11 mouse cellular contexts compared by ENCODE assay signal in the genomic region with DNA sequence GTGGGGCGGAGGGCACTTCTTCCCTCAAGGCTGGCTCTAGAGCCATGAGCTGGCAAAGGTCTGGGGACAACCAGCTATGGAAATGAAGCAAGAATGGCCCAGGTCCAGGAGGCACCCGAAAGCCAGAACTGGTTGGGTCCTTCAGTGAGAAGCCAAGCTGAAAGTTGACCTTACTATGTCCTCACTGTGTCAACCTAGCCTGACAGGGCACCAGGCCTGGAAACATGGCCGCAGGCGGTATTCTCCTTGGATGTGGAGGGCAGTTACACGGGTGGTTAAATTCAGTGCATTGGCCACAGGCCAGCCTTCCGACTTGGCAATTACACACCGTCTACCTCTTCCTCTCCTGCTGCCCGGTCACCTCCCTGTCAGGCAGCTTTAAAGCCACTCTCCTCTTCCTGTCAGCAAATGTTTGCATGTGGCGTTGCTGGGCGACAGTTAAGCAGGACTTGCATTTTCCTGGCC.
A peak's percentile ranks its signal among the peaks of the same experiment; 100 is the strongest.
DNase-seq lines count a peak whose midpoint lies in the region; ATAC-seq lines count a peak whose summit lies in the region.
"Had no signal": no experiment of that assay in that cellular context is flagged by ENCODE, and none has a peak within 500 bp of the region (broad histone marks: within the 10 kb centered on the region; RNA-seq: fewer than 3 reads in every experiment).

No protein-coding gene starts in this region.

- no peaks in the 10 kb centered on the region for H3K9me3 ChIP-seq in kidney, embryonic 14.5 days (ENCODE audit: control insufficient read depth, low read length)
- H3K9me3 ChIP-seq: embryonic facial prominence, embryonic 12.5 days had no signal

- peak; percentile 19 for DNase-seq in cerebellum, adult 11-12 months
- peak; percentile 53 for DNase-seq in adrenal gland, adult 8-10 months
- peak; percentile 68 for DNase-seq in gastrocnemius, postnatal 25 days
- DNase-seq in right cerebral cortex, adult 2 months (ENCODE audit: low spot score in 2 of 2) = no peak
- DNase-seq in thymus, adult 18-20 months = no peak

- H3K4me2 ChIP-seq in kidney, embryonic 14.5 days (replicated peaks; ENCODE audit: low read depth, low read length) = no peak overlapping the region
- H3K4me2 ChIP-seq: embryonic facial prominence, embryonic 12.5 days; hindbrain, embryonic 14.5 days had no signal

- ATAC-seq in cerebellum, adult (ENCODE audit: insufficient number of reproducible peaks, low FRiP score, low TSS enrichment) = no peak; the same call in 1 of the 2 replicates
- ATAC-seq in kidney, embryonic 14.5 days (ENCODE audit: low FRiP score, low TSS enrichment) = peak; percentile 46; the same call in 1 of the 2 replicates
- no peak for ATAC-seq in frontal cortex, adult (ENCODE audit: low TSS enrichment)

- no peaks in the 10 kb centered on the region for H3K27me3 ChIP-seq in kidney, embryonic 14.5 days (ENCODE audit: control insufficient read depth, insufficient read depth, low read length)

- no peaks in the 10 kb centered on the region for H3K4me1 ChIP-seq in kidney, embryonic 14.5 days (ENCODE audit: control insufficient read depth, insufficient read depth, low read length)
- H3K4me1 ChIP-seq: embryonic facial prominence, embryonic 12.5 days had no signal

- no peak overlapping the region for H3K27ac ChIP-seq in kidney, embryonic 14.5 days (ENCODE audit: low read depth, low read length)
- H3K27ac ChIP-seq: embryonic facial prominence, embryonic 12.5 days; hindbrain, embryonic 14.5 days; liver, embryonic 14.5 days had no signal

- no peak overlapping the region for H3K4me3 ChIP-seq in kidney, embryonic 14.5 days (ENCODE audit: low read length)
- H3K4me3 ChIP-seq: embryonic facial prominence, embryonic 12.5 days had no signal

- WGBS in kidney, embryonic 14.5 days = 69% methylated on average over 10 of the region's 10 CpGs

- no peaks in the 10 kb centered on the region for H3K36me3 ChIP-seq in kidney, embryonic 14.5 days (ENCODE audit: control insufficient read depth, insufficient read depth, low read length)
- H3K36me3 ChIP-seq: embryonic facial prominence, embryonic 12.5 days had no signal

- H3K9ac ChIP-seq in kidney, embryonic 14.5 days (ENCODE audit: low read depth, low read length) = no peak overlapping the region
- H3K9ac ChIP-seq: embryonic facial prominence, embryonic 12.5 days; hindbrain, embryonic 14.5 days; liver, embryonic 14.5 days had no signal

Comparison
In these comparisons a context has a peak if more than half of its experiments do, and no peak if none do; other contexts are left out.
1. DNase-seq: peak in cerebellum, adult 11-12 months (single experiment), adrenal gland, adult 8-10 months (single experiment) and gastrocnemius, postnatal 25 days (single experiment); none in right cerebral cortex, adult 2 months (0 of 2) and thymus, adult 18-20 months (0 of 2).